Mouse (Mus musculus) brain, embryonic 14.5 days (tissue): Measurements from ENCODE around the gene Areg. TPM values are rescaled to one million over a fixed set of nuclear protein-coding genes. Genes with fewer than 3 reads are reported as not detected.

Experiments used
- DNase-seq: peaks from one replicate; pipeline ENCODE4 v3.0.0-alpha.2; 2011; ENCODE audit warnings: low read depth
- CTCF ChIP-seq: fragments of 200-500 bp; IDR thresholded peaks from 2 replicates; pipeline ENCODE4 v1.5.1; 2012; ENCODE audit warnings: inconsistent platforms, mild to moderate bottlenecking, moderate library complexity, borderline replicate concordance; ENCODE audit not compliant: insufficient read depth, insufficient read length; ENCODE audit errors: extremely low read depth
- POLR2A ChIP-seq: fragments of 200-500 bp; IDR thresholded peaks from 2 replicates; pipeline ENCODE4 v1.6.1; 2012; ENCODE audit warnings: mild to moderate bottlenecking, inconsistent platforms, borderline replicate concordance; ENCODE audit not compliant: poor library complexity, insufficient read depth, insufficient read length, severe bottlenecking; ENCODE audit errors: extremely low read depth
- polyA plus RNA-seq: library from polyadenylated mRNA; depleted of rRNA; stranded (reverse); fragments of >200 nt; gene quantifications from 2 replicates; pipeline ENCODE4 v1.2.3, GENCODE M21; 2012

The Areg gene
- polyA plus RNA-seq, 1 experiment: 0.15 TPM

GRCm38 (mm10) chr5:91123404-91123803 lies 16.0 kb upstream of the Areg start:
- no peak for DNase-seq
- TF ChIP-seq CTCF (no peak), POLR2A (no peak)

GRCm38 (mm10) chr5:91124140-91124539 lies 15.3 kb upstream of the Areg start:
- no peak for TF ChIP-seq CTCF
- TF ChIP-seq POLR2A: no peak
- DNase-seq: no peak

GRCm38 (mm10) chr5:91126623-91127022 lies 12.8 kb upstream of the Areg start:
- no peak for DNase-seq
- TF ChIP-seq POLR2A (no peak), CTCF (no peak)

- no peak for DNase-seq
- TF ChIP-seq CTCF (no peak), POLR2A (no peak)
These were observed 4.4 kb upstream of the Areg start for GRCm38 (mm10) chr5:91134961-91135360.

- no peak for DNase-seq
- no peak for TF ChIP-seq POLR2A
- TF ChIP-seq CTCF: no peak
These were observed 429 bp upstream of the Areg start for GRCm38 (mm10) chr5:91138970-91139369.

GRCm38 (mm10) chr5:91140896-91141448 lies 1.6 kb downstream of the Areg start:
- no peak for DNase-seq
- TF ChIP-seq CTCF (no peak), POLR2A (no peak)

- TF ChIP-seq CTCF (no peak), POLR2A (no peak)
- no peak for DNase-seq
These were observed 5.6 kb downstream of the Areg start for GRCm38 (mm10) chr5:91144971-91145370.

GRCm38 (mm10) chr5:91147001-91147400 lies 7.6 kb downstream of the Areg start:
- TF ChIP-seq POLR2A (no peak), CTCF (no peak)
- no peak for DNase-seq

GRCm38 (mm10) chr5:91148054-91148453 lies 8.7 kb downstream of the Areg start:
- no peak for DNase-seq
- no peak for TF ChIP-seq POLR2A
- TF ChIP-seq CTCF: no peak

- no peak for DNase-seq
These were observed 17.3 kb downstream of the Areg start for GRCm38 (mm10) chr5:91156677-91157076.

GRCm38 (mm10) chr5:91157169-91157568 lies 17.8 kb downstream of the Areg start:
- no peak for DNase-seq
- TF ChIP-seq POLR2A (no peak), CTCF (no peak)

More at GRCm38 (mm10) chr5:91156677-91157076, 17.3 kb downstream of the Areg start:
- TF ChIP-seq POLR2A (no peak), CTCF (no peak)

- no peak for DNase-seq
- TF ChIP-seq CTCF: no peak
- no peak for TF ChIP-seq POLR2A
These were observed 23.4 kb downstream of the Areg start for GRCm38 (mm10) chr5:91162787-91163186.

- DNase-seq: peak; percentile 3
- TF ChIP-seq POLR2A: no peak
- no peak for TF ChIP-seq CTCF
These were observed 27.2 kb downstream of the Areg start for GRCm38 (mm10) chr5:91166601-91167000.

GRCm38 (mm10) chr5:91176397-91176796 lies 37.0 kb downstream of the Areg start:
- TF ChIP-seq CTCF: no peak
- no peak for TF ChIP-seq POLR2A
- no peak for DNase-seq
